Mouse (Mus musculus): ENCODE results near the gene Hoxa5.

GRCm38 (mm10) chr6:52173648-52174047, 30.7 kb downstream of the Hoxa5 start:
- TF ChIP-seq CTCF (IDR thresholded peaks at IDR 0.05; ENCODE audit: extremely low read depth, insufficient read depth, insufficient read length, insufficient replicate concordance) (no peak), POLR2A (IDR thresholded peaks at IDR 0.05; ENCODE audit: low read depth, low read length) (no peak)
